Mouse (Mus musculus) adrenal gland, postnatal 10 days (tissue): ENCODE measurements around the gene Syn2. TPM values are rescaled to one million over a fixed set of nuclear protein-coding genes. Genes with fewer than 3 reads are reported as not detected.

Experiments
- DNase-seq: peaks from one replicate; pipeline ENCODE4 v3.0.0; 2021; ENCODE audit warnings: mixed read lengths
- long read RNA-seq, 2 experiments: library from polyadenylated mRNA; stranded (forward); transcript quantifications; one replicate each; pipeline ENCODE4 v2.0.0; 2021
- total RNA-seq, 2 experiments: library from RNA; stranded (reverse); gene quantifications; 2 replicates each; pipeline ENCODE4 v1.2.3; 2021

Gene Syn2
- total RNA-seq = 10 to 100 TPM; 23.2 to 41.1 TPM
- long read RNA-seq, experiment 1, transcript Syn2-201 (13 exons, 2,708 nt) = minor isoform, 13 of 47 reads
- long read RNA-seq, experiment 1, transcript Syn2-205 (11 exons, 2,386 nt) = major isoform, 24 of 47 reads
- long read RNA-seq, experiment 1, partial matches to known transcripts = 3 of 47 reads
- long read RNA-seq, experiment 1, other reads (novel, unspliced or antisense) = 7 of 47 reads
- long read RNA-seq, experiment 2, transcript Syn2-205 (11 exons, 2,386 nt) = minor isoform, 7 of 27 reads
- long read RNA-seq, experiment 2, transcript Syn2-201 (13 exons, 2,708 nt) = major isoform, 16 of 27 reads
- long read RNA-seq, experiment 2, partial matches to known transcripts = 0 of 27 reads
- long read RNA-seq, experiment 2, other reads (novel, unspliced or antisense) = 3 of 27 reads

DNA sequence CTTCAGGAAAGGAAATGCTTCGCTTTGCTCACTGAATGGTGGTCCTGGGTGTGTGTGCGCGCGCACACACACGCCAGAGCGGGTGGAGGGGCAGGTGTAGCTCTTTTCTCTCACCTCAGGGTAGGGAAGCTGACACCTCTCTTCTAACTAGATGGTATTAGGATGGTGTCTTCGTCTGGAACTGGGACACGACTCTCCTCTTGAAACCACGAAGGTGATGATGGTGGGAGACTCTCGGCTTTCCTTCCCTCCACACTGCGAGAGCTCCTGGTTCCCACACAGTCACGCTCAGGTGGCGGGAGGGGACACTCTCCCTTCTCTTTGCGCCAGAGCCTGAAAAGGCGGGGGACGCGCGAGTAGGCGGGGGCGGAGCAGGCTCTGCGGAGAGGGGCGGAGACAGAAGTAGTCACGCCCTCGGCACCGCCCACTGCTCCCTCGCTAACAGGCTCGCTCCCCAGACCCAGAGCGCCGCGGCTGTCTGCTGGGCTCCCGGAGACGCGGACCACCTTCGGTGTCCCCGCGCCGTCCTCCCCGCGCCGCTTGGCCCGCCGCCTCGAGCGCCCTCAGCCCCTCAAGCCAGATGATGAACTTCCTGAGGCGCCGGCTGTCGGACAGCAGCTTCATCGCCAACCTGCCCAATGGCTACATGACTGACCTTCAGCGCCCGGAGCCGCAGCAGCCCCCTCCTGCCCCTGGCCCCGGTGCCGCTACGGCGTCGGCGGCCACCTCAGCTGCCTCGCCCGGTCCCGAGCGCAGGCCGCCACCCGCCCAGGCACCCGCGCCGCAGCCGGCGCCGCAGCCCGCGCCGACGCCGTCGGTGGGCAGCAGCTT is at the start of gene Syn2:
TSS of gene Syn2 (plus strand) at position 402 of the 831 bp plus-strand sequence.
- DNase-seq = peak; percentile 91

DNA sequence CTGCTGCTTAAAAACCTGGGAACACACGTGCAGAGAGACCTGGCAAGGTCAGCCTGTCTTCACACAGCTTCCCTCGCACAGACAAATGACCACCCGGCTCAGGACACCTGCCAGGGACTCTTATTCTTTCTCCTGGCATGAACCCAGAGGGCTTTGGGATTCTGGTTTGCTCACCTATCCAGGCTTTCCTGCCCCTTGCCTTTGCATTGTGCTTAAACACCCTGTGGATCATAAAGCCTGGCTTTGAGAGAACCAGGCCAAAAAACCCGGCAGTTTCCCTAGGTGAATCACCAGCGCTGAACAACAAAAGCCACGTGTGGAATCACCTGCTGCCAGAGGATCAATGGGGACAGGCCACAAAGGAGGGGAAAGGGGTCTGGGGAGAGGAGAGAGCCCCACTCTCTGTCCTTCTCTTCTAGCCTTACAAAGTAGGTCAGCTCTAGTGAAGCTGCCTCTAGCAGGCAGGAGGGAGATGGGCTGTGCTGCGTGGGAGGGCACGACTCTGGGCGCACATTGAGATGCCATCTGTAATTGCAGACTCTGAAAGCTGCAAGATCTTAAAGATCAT is 49.3 kb upstream of the Syn2 start:
- DNase-seq = no peak

DNA sequence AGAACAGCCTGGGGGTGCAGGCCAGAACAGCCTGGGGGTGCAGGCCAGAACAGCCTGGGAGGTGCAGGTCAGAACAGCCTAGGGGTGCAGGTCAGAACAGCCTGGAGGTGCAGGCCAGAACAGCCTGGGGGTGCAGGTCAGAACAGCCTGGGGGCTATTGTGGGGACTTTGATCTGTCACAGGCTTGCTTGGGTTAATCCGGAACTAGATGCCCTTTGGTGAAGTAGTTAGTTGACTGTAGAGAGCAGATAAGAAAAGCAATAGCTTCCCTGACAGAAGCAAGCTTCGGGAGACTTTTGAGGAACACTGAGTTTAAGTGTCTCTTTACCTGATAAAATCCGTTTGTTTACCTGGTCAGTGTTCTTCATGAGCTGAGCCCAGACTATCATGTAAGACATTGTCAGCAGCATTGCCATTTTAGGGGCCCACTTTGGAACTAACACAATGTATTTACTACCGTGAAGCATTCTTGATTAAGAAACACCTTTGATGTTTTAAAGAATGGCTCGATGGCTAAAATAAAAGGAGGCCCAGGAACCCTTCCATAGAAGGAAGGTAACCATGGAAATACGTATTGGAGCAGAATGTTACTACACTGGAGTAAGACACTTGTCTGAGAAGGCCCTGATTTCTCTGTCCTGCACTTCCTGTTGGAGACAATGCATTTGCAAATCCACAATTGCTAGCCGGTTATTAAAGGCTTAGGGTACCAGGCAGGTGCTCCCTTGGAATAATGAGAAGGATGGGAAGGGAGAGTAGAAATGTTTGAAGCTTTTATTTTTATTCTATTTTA is 46.2 kb upstream of the Syn2 start:
- no peak for DNase-seq

DNA sequence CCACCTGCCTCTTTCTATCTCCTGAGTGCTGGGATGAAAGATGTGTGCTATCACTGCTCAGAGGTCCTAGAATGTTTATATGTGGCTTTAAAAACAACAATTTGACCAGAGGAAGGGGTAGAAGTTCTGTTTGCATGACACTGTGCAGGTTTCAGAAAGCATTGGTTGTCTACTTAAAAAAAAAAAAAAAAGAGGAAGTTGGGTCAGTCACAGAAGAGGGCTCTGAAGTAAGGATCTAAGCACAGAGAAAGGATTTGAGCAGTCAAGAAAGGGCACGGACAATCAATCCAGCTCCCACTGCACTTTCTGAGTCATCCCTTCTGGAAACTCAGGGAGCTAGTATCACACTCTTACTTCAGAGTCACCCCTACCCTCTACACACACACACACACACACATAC is 43.0 kb upstream of the Syn2 start:
- no peak for DNase-seq

DNA sequence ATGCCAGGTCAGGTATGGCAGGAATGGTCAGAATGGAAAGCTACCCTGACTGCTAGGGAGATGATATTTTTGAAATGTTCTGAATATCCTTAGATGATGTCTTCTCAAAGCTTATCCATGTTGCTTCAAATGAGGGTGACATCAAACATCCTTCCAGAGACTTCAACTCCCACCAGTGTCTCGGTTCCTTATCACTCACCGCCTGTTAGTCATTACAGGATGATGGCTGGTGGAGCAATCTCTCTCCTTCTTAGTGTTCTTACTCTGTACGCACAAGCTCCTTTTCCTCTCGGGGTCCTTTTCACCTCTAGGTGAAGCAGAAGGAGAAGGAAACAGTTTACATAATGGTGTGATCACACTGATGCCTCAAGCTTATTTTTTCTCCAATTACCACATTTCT is 32.2 kb upstream of the Syn2 start:
- DNase-seq = no peak

DNA sequence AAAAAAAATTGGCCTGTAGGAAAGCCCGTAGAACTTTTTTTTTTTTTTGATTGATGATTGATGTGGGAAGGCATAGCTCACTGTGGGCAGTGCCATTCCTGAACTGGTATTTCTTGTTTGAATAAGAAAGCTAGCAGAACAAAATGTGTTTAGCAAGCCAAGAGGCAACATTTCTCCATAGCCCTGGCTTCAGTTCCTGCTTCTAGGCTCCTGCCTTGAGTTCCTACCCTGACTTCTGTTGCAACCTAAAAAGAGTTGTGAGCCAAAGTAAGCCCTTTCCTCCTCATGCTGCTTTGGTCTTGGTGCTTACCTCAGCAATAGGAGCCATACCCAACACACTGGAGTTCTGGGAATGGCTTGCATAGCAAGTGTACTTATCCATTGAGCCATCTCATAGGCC is 23.3 kb upstream of the Syn2 start:
- DNase-seq = no peak

DNA sequence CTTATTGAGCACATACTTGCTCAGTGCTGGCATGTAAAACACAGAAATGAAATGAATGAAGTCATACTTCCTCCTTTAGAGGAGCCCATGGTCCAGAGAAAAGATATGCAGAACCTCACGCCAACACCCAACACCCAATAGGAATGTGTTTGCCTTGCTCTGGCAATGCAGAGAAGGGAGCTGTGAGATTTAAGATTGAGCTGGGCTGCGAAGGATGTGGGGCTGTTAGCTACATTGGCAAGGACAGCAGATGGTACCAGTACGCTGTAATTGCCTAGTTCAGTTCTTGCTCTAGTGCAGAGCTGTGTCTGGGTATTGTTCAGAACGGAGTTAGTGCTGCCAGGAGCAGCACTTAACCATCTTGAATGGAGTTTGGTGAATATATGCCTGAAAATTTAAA is 12.5 kb upstream of the Syn2 start:
- DNase-seq = no peak

DNA sequence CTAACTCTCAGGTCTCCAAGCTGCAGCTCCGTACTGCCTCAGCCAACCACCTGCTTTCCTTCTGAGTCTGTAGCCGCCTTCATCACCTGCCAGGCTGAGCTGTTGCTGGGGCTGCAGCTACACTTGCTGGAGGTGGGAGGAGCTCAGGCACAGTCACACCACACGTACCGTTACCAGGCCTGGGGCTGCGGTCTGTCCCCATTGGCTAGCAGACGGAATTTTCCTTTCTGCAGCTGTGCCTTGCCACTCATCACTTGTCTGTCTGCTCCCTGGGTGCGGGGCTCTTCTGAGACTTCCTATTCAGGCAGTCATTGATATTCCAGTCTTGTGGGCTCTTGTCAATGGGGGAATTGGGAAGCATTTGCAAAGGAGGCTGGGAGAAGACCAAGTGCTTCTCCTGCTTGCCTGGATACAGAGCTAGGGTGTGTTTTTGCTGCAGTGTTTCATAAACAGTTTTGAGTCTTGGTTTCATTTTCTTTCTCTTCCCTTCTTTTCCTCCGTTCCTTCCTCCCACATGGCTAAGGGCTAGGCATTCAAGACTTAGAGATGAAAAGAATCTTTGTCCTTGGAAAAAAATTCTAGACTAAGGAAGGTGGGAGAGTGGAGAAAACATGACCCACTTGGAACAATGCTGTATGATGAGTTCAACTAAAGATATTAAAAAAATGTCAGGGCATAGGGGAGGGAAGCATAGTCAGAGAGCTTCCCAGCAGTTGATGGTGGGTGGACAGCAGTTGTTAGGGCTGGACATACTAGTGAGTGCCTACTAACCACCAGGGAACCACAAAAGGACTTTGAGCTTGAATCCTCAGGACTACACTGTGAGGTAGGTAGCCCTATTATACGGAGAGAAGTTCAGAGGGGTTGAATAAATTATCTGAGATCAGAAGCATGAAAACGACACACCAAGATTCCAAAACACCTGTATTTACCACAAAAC is 11.2 kb upstream of the Syn2 start:
- peak; percentile 29 for DNase-seq

DNA sequence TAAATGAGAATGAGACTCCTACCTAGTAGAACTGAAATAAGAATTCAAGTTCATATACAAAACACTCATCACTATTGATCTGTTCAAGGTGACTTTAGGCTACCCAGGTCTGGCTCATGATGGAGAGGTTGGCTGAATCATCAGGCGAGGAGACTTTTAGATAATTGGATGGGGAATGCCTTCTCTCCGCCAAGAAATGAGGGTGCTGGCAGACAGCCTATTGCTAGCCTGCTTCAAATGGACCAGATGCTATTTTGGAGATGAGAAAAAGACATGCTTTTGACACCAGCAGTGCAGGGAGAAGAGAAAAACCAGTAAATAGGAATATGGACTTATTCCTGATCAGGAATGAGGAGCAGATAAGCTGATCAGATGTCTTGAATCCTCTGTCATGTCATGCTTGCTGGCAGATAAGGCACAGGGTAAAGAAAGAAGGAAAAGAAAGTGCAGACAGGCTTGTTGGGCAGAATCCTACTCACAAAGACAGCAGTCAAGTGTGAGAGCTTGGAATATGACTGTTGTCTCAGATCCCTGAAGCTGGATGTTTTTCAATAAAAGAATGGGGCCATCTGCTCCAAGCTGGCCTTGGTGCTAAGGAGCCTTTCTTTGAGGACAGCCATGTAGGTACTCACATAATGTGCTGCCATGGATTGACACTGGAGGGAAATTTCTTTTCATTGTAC is 9.9 kb upstream of the Syn2 start:
- DNase-seq = peak; percentile 1

DNA sequence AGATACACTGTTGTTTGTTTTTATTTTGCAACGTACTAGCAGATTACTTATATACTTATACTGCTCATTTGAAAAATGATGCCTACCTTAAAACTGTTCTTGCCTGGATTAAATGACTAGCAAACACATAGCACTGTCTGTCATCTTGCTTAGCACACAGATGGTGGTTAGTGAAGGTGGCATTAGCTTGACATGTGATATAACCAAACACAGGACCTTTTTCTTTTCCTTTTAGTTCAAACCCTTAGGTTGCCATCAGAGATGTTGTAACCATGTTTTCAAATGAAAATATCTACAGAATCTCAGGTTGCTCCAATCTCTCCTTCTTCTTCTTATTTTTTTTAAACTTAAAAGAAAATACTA is 9.4 kb upstream of the Syn2 start:
- no peak for DNase-seq

DNA sequence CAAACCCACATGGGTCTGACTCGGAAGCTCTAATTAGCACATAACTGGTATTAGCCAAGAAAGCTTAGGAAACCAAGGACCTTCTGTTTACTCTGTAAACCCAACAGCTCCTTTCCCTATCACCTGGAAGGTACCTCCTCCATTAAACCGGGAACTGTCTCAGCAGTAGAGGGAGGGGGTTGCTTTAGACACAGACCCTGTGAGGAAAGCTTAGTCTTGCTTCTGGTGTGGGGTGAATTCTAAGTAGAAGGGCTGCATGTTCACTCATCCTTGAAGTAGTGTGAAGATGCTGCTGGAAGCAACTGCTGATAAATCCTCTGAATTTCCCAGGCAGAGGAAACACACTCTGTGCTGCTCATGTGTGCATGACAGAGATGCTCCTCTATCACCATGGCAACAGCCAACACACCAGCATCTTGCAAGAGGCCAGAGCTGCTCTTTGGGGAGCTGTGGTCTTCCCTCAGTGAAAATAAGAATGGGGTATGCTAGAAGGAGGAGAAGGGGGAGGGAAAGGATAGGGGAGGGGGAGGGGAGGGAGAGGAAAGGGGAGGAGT is 8.4 kb upstream of the Syn2 start:
- no peak for DNase-seq

DNA sequence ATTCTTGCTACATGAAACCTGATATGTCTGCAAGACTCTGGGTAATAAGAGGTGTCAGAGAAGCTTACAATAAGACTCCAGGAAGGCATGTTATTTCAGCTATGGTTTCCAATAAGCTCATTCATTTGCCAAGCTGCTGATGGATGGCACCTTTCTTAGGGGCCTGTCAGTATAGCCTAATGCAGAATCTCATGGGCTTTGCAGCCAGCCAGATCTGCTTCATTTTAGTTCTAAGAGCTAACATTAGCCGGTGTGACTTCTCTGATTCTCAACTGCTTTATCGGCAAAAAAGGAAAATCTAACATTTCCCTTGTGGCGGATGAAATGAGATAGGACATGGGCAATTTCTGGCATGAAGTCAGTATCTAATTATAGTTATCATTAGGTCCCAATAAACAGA is 7.9 kb upstream of the Syn2 start:
- no peak for DNase-seq

DNA sequence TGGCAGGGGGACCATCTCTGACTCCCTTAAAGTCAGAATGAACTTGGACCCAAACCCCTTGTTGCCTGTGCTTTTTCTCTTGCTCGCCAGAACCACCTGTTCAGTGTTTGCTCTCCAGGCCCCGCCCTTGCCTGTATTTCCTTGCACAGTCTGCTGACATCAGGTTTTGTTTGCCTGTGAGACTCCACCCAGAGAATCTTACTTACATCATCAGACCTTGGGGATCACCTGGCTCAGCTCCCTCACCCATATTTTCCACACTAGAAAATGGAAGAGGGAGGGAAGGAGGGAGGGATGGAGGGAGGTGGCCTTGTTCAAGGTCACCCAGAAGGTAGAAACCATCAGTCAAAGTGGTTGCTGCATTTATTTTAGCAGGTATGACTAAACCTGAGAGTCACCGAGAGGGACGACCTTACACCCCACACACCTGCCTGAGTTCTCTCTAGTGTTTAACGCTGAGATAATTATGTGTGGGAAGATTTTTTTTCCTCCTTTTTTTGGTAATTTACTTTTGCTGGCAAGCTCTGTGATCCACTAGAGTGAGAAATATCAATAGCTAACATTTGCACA is 7.4 kb upstream of the Syn2 start:
- DNase-seq = no peak

DNA sequence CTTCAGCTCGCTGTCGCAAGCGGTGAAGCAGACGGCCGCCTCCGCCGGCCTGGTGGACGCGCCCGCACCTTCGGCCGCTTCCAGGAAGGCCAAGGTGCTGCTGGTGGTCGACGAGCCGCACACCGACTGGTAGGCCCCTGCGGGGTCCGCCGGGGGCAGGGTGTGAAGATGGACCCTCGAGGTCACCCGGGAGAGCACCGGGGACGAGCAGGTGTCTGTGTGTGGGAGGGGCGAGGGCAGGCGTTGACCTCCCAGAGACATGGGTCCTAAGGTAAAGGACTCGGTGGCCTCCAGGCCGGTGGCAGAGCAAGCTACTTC is 589 bp downstream of the Syn2 start:
- no peak for DNase-seq

DNA sequence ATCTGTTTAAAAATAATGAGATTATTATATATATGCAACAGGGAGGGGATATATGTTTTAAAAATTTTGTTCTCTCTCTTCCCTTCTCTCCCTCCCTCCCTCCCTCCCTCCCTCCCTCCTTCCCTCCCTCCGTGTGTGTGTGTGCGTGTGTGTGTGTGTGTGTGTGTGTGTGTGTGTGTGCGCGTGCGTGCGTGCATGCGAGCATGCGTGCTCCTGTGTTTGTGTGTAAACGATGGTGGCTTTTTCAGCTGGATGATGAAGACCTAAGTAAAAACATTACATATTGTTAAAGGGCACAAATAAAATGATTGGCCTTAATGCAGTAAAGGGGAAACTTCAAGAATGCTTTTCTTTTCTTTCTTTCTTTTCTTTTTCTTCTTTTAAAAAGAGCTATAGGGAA is 1.5 kb downstream of the Syn2 start:
- no peak for DNase-seq

DNA sequence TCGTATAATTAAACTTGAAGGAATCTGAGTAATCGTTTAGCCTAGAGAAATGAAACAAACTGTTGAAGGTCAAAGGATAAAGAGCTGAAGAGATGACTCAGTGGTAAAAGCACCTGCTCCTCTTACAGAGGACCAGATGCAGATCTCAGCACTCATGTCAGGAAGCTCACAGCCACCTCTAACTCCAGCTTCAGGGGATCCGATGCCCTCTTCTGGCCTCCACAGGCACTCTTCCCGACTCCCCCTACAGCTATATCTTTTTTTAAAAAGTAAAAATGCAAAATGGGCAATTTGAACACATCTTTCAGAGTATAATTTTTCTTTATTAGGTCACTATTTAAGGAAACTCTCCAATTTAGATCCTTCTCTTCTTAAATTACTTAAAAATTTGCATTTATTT is 6.7 kb downstream of the Syn2 start:
- DNase-seq = no peak

DNA sequence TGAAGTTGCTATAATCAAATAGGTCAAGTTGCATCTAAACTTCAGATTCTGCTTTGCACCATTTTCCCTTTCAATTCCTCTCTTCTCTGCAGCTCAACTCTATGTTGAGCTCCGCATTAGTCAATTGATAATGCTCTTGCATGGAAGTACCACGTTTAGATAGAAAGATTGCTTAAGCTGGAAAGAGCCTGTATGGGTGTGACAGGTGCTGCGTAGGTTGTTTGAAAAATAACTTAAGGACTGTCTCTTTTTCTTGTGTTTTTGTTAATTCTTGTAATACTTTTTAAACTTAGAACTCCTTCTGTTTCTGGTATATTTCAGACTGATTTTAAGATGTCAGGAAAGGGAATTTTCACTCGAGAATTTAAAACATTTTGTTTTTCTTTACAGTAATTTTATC is 26.5 kb downstream of the Syn2 start:
- DNase-seq = no peak

DNA sequence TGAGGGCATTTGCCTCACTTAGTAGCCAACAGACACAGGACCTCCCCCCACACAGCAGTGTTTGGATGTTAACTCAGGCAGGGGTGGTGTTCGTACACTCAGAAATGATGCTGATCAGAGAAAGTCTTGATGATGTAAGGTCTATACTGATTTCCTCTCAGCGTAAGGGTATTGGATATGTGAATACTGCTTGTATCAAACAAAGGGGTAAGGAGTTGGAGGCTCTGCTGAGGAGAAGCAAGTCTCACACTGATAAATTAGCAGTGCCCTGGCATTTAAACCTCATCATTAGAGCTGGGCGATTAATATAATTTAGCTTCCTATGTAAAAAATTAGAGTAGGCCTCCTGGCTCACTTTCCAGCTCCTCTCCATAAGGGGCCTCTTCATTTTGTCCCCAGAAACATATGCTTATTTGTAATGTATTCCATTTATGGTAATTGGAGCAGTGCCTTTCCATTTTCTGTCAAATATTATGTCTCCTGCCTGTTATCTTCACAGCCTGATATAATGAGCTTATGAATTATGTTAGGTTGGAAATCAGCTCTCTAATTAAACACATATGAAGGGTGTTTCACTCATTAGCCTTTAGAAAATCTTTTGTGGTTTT is 31.3 kb downstream of the Syn2 start:
- DNase-seq = no peak

DNA sequence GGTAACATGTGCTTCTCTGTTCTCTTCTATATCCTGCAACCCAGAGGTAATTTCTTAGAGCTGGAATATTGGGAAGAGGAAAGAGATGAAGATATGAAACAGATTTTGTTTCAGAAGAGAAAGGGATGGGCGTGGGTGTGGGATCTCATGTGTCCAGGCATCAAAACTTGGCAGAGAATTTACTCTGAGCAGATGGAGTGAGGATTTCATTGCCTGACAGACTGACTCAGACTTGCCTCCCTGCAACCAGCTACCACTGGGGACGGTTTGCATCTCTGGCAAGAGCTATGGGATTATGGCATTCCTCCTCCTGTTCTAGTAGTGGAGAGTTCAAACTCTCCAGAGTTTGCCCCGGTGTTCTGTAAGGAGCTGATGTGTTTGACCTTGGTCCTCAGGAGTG is 34.2 kb downstream of the Syn2 start:
- no peak for DNase-seq

DNA sequence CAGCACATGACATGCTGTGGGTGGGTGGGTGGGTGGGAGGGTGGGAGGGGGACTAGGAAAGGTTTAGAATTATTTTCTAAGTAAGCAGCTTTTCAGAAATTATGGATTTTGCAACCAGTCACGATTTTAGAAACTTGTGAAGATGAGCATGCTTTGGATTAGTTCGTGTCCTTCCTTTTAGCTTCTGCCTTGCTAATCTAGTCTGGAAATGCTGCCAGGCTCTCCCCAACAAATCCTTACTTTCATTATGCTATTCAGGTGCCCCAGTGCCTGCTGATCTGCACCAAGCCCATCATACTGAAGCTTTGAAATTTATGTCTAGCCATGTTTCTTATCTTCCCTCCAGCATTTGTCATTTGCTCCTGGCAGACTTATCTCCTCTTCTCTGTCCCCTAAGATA is 34.8 kb downstream of the Syn2 start:
- DNase-seq = no peak
